Mouse (Mus musculus) brain, adult 2 months (tissue): Measurements from ENCODE around the gene Sirt3.
A peak's percentile ranks its signal among the peaks of the same experiment; 100 is the strongest.

Experiments used
- DNase-seq: peaks from one replicate; pipeline ENCODE4 v3.0.0; 2011; ENCODE audit warnings: low read depth, low spot score

Gene Sirt3

GRCm38 (mm10) chr7:140848591-140848990 is 33.5 kb downstream of the Sirt3 start:
- no peak for DNase-seq

- DNase-seq = no peak
Measured at GRCm38 (mm10) chr7:140847755-140848580, 34.1 kb downstream of the Sirt3 start, which contains the start of gene Odf3. Gene Odf3, plus strand, starts transcription at chr7:140847805.

GRCm38 (mm10) chr7:140846676-140847075 is 35.4 kb downstream of the Sirt3 start:
- DNase-seq = no peak

GRCm38 (mm10) chr7:140845683-140846082 is 36.4 kb downstream of the Sirt3 start:
- no peak for DNase-seq

GRCm38 (mm10) chr7:140844905-140845665 is 37.0 kb downstream of the Sirt3 start, which contains the start of gene Scgb1c1:
Gene Scgb1c1, plus strand, starts transcription at chr7:140845547.
- peak; percentile 93 for DNase-seq

- DNase-seq = no peak
Measured at GRCm38 (mm10) chr7:140843806-140844205, 38.3 kb downstream of the Sirt3 start.

GRCm38 (mm10) chr7:140840750-140841735 is 41.1 kb downstream of the Sirt3 start:
- peak; percentile 55 for DNase-seq

- DNase-seq = no peak
Measured at GRCm38 (mm10) chr7:140839556-140839955, 42.6 kb downstream of the Sirt3 start.

GRCm38 (mm10) chr7:140836243-140837115 is 45.6 kb downstream of the Sirt3 start:
- DNase-seq = peak; percentile 74

GRCm38 (mm10) chr7:140835758-140836087 is 46.4 kb downstream of the Sirt3 start:
- no peak for DNase-seq

GRCm38 (mm10) chr7:140834968-140835757 is 46.9 kb downstream of the Sirt3 start, which contains the start of gene Urah:
Gene Urah, plus strand, starts transcription at chr7:140835018.
- no peak for DNase-seq

GRCm38 (mm10) chr7:140833341-140833740 is 48.8 kb downstream of the Sirt3 start:
- no peak for DNase-seq

- DNase-seq = no peak
Measured at GRCm38 (mm10) chr7:140831447-140831846, 50.7 kb downstream of the Sirt3 start.

GRCm38 (mm10) chr7:140828171-140828881 is 53.8 kb downstream of the Sirt3 start:
- peak; percentile 94 for DNase-seq

- DNase-seq = no peak
Measured at GRCm38 (mm10) chr7:140822731-140823130, 59.4 kb downstream of the Sirt3 start.

GRCm38 (mm10) chr7:140821653-140822329 is 60.3 kb downstream of the Sirt3 start, which contains the start of gene Zfp941:
Gene Zfp941, minus strand, starts transcription at chr7:140822178.
- DNase-seq = peak; percentile 93

GRCm38 (mm10) chr7:140821305-140821652 is 60.8 kb downstream of the Sirt3 start:
- DNase-seq = no peak

GRCm38 (mm10) chr7:140820173-140820572 is 61.9 kb downstream of the Sirt3 start:
- no peak for DNase-seq
